Mouse (Mus musculus) ES-Bruce4 (cell line): ENCODE data around the gene Dnm1. TPM values are rescaled to one million over a fixed set of nuclear protein-coding genes. Genes with fewer than 3 reads are reported as not detected.

Experiments used
- H3K27ac ChIP-seq: 2 replicates; pipeline ENCODE4 v1.5.1; 2012; ENCODE audit warnings: low read length, inconsistent platforms; ENCODE audit not compliant: insufficient read depth
- H3K27me3 ChIP-seq: 2 replicates; pipeline ENCODE4 v1.6.1; 2012; ENCODE audit warnings: mild to moderate bottlenecking, low read length, inconsistent platforms; ENCODE audit not compliant: control insufficient read depth, poor library complexity, insufficient read depth, severe bottlenecking
- H3K36me3 ChIP-seq: 2 replicates; pipeline ENCODE4 v1.6.1; 2012; ENCODE audit warnings: inconsistent platforms, mild to moderate bottlenecking, low read length, moderate library complexity; ENCODE audit not compliant: control insufficient read depth, poor library complexity, insufficient read depth, severe bottlenecking
- H3K4me1 ChIP-seq: one replicate; pipeline ENCODE4 v1.8.1; 2011; ENCODE audit warnings: low read length; ENCODE audit not compliant: control insufficient read depth, insufficient read depth
- H3K4me3 ChIP-seq: 2 replicates; pipeline ENCODE4 v1.5.1; 2011; ENCODE audit warnings: low read depth, mild to moderate bottlenecking, low read length
- H3K9ac ChIP-seq: 2 replicates; pipeline ENCODE4 v1.6.1; 2012; ENCODE audit warnings: low read depth, mild to moderate bottlenecking, inconsistent platforms; ENCODE audit not compliant: poor library complexity, severe bottlenecking
- H3K9me3 ChIP-seq: replicated peaks from 2 replicates; pipeline ENCODE4 v1.6.1; 2012; ENCODE audit warnings: mild to moderate bottlenecking, low read length, inconsistent platforms; ENCODE audit not compliant: control insufficient read depth, poor library complexity, insufficient read depth, severe bottlenecking
- CTCF ChIP-seq: IDR thresholded peaks from one replicate; pipeline ENCODE4 v1.8.1; 2011; ENCODE audit warnings: low read depth, low read length
- EP300 ChIP-seq: IDR thresholded peaks from 2 replicates; pipeline ENCODE4 v1.6.1; 2011; ENCODE audit warnings: low read depth, low read length; ENCODE audit not compliant: insufficient read depth
- POLR2A ChIP-seq: IDR thresholded peaks from one replicate; pipeline ENCODE4 v1.8.1; 2011; ENCODE audit warnings: low read length; ENCODE audit not compliant: insufficient read depth
- polyA plus RNA-seq: library from polyadenylated mRNA; stranded (reverse); fragments of >200 nt; gene quantifications from 2 replicates; pipeline ENCODE4 v1.2.4, GENCODE M21; 2011; ENCODE audit warnings: low read depth; ENCODE audit not compliant: missing spikeins, insufficient read depth, insufficient read length

The Dnm1 gene
- polyA plus RNA-seq, 1 experiment: 11.6 TPM

GRCm38 (mm10) chr2:32381141-32381774 lies 28.1 kb upstream of the Dnm1 start:
- Histone ChIP-seq H3K4me3 (peak overlapping the region; percentile 79), H3K27me3 (no peaks in the 10 kb centered on the region), H3K4me1 (no peaks in the 10 kb centered on the region), H3K36me3 (no peaks in the 10 kb centered on the region), H3K27ac (no peak overlapping the region), H3K9me3 (no peaks in the 10 kb centered on the region), H3K9ac (peak overlapping the region; percentile 57)
- TF ChIP-seq CTCF (no peak), POLR2A (no peak), EP300 (no peak)

GRCm38 (mm10) chr2:32380001-32380500 lies 26.9 kb upstream of the Dnm1 start:
- H3K36me3 ChIP-seq: no peaks in the 10 kb centered on the region
- no peak overlapping the region for H3K27ac ChIP-seq
- no peaks in the 10 kb centered on the region for H3K9me3 ChIP-seq
- no peak overlapping the region for H3K9ac ChIP-seq
- H3K4me3 ChIP-seq: no peak overlapping the region
- TF ChIP-seq POLR2A (no peak), CTCF (no peak), EP300 (no peak)
- H3K4me1 ChIP-seq: no peaks in the 10 kb centered on the region
- no peaks in the 10 kb centered on the region for H3K27me3 ChIP-seq

- Histone ChIP-seq H3K9ac (no peak overlapping the region), H3K9me3 (no peaks in the 10 kb centered on the region), H3K4me1 (no peaks in the 10 kb centered on the region), H3K27me3 (no peaks in the 10 kb centered on the region), H3K36me3 (no peaks in the 10 kb centered on the region), H3K4me3 (no peak overlapping the region), H3K27ac (no peak overlapping the region)
- no peak for TF ChIP-seq POLR2A
- TF ChIP-seq EP300: no peak
- no peak for TF ChIP-seq CTCF
These were observed 23.8 kb upstream of the Dnm1 start for GRCm38 (mm10) chr2:32376963-32377362.

GRCm38 (mm10) chr2:32375317-32375940 lies 22.3 kb upstream of the Dnm1 start:
- H3K27ac ChIP-seq: no peak overlapping the region
- no peaks in the 10 kb centered on the region for H3K36me3 ChIP-seq
- H3K4me3 ChIP-seq: no peak overlapping the region
- TF ChIP-seq POLR2A: no peak
- no peak for TF ChIP-seq EP300
- TF ChIP-seq CTCF: no peak
- H3K9me3 ChIP-seq: no peaks in the 10 kb centered on the region
- no peaks in the 10 kb centered on the region for H3K27me3 ChIP-seq
- no peaks in the 10 kb centered on the region for H3K4me1 ChIP-seq
- H3K9ac ChIP-seq: no peak overlapping the region

- Histone ChIP-seq H3K9me3 (no peaks in the 10 kb centered on the region), H3K27me3 (no peaks in the 10 kb centered on the region), H3K27ac (no peak overlapping the region), H3K4me3 (no peak overlapping the region), H3K9ac (no peak overlapping the region), H3K4me1 (no peaks in the 10 kb centered on the region), H3K36me3 (no peaks in the 10 kb centered on the region)
- TF ChIP-seq EP300 (no peak), CTCF (no peak), POLR2A (no peak)
These were observed 21.1 kb upstream of the Dnm1 start for GRCm38 (mm10) chr2:32374191-32374590.

- Histone ChIP-seq H3K4me1 (no peaks in the 10 kb centered on the region), H3K9me3 (no peaks in the 10 kb centered on the region), H3K27me3 (no peaks in the 10 kb centered on the region), H3K27ac (no peak overlapping the region), H3K36me3 (no peaks in the 10 kb centered on the region), H3K9ac (no peak overlapping the region), H3K4me3 (no peak overlapping the region)
- no peak for TF ChIP-seq POLR2A
- no peak for TF ChIP-seq EP300
- no peak for TF ChIP-seq CTCF
These were observed 14.2 kb upstream of the Dnm1 start for GRCm38 (mm10) chr2:32367315-32367714.
